Mouse (Mus musculus): ENCODE data around the gene Snx18. TPM values are rescaled to one million over a fixed set of nuclear protein-coding genes. Genes with fewer than 3 reads are reported as not detected.
A peak's percentile ranks its signal among the peaks of the same experiment; 100 is the strongest.

The Snx18 gene
- total RNA-seq, 1 experiment from 2014 or later: 27.5 TPM

DNA sequence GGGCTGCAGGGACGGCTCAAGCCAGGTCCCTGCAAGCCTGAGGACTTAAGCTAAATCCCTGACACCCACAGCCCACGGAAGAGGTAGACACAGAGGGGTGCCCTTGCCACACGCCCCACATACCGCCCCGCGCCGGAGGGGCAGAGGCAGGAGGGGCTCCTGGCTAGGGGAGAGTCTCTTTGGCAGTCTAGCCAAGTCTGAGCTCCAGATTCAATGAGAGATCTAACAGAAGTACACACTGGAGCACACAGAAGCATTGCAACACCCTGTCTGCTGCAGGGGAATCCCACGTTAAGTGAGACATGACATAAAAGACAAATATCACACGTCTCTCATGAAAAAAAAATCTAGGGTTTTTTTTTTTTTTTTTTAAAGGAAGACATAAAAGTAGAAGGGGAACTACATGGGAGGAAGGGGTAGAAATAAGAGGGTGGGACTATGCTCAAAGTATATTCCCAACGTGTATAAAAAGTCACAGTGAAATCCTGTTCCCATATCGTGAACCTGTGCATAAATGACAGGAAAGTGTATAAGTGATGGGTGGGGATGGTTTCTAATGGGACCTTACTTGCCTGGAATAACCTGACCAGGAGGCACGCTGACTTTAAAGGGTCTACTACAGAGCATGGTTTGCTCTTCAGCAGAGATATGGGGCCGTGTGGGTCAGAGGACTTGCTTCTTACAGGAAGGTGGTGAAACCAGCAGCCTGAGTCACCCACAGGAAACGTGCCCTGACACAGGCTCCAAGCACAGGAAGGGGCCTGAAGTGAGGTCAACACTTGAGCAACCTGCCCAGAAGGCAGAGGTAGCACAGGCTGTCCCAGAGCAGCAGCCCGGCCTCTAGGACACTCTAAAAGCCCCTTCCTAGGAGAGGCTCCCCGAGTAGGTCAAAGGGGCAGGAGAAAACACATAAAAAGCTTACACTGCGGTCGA is 17.6 kb downstream of the Snx18 start:
- peak; percentile 71 for ATAC-seq (replicated peaks; ENCODE audit: low read depth, poor library complexity, severe bottlenecking)

DNA sequence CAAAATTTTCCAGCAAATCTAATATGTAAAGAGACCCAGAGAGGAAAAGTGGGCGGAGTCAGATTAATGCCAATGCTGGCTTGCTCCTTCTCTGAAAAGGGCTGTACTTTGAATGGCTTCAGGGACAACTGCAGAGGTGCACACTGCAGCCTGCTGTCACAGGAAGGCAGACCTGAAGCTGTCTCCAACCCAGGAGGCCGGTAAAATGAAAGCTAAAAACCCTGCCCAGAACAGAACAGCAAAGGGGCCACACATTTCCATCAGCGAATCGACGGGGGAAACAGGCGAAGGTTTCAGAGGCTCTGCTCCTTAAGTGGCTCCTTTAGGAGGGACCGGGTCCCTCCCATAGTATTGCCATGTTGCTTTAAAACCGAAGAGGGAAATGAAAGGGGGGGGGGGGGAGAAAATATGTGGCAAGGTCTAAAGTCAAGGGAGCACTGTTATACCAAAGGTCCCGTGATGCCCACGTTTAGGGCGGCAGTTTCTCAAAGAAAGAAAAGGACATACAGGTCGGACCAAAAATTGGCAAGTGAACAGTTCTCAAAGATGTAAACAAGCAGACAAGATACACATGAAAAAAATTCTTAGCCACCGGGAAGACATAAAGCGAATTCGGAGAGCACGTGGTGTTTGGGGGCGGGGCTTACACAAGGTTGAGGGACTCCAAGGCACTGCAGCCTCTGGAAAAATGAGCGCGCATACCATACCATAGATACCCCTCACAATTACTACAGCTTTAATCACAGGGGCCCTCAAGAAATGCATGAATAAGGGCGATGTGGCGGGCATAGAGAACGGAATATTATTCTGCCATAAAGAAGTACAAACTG is 18.4 kb downstream of the Snx18 start:
- ATAC-seq (replicated peaks; ENCODE audit: low read depth, poor library complexity, severe bottlenecking): no peak

GRCm38 (mm10) chr13:113597616-113598015 is 20.7 kb downstream of the Snx18 start:
- no peak for ATAC-seq (replicated peaks; ENCODE audit: low read depth, poor library complexity, severe bottlenecking)

GRCm38 (mm10) chr13:113596821-113597541 is 21.4 kb downstream of the Snx18 start:
- no peak for ATAC-seq (replicated peaks; ENCODE audit: low read depth, poor library complexity, severe bottlenecking)

DNA sequence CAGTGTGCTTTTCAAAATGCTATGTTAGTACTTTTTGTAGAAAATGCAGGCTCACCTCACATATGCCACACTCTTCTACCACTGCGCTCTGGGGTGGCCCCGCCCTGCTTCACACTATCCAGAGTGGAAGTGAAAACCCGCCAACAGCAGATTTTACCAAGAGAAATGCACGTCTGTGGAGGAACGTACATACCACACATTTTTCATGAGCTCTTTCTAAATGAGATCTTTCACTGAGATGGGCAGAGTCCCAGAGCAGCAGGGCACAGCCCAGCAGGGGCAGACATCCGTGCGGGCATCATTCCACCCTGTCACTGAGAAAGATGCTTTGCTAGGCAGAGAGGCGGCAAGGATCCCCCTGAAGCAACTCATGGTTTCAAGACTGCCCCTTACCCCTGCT is 22.4 kb downstream of the Snx18 start:
- ATAC-seq (replicated peaks; ENCODE audit: low read depth, poor library complexity, severe bottlenecking): peak; percentile 40

- ATAC-seq (replicated peaks; ENCODE audit: low read depth, poor library complexity, severe bottlenecking): no peak
Observed at GRCm38 (mm10) chr13:113595219-113595618, 23.1 kb downstream of the Snx18 start.

DNA sequence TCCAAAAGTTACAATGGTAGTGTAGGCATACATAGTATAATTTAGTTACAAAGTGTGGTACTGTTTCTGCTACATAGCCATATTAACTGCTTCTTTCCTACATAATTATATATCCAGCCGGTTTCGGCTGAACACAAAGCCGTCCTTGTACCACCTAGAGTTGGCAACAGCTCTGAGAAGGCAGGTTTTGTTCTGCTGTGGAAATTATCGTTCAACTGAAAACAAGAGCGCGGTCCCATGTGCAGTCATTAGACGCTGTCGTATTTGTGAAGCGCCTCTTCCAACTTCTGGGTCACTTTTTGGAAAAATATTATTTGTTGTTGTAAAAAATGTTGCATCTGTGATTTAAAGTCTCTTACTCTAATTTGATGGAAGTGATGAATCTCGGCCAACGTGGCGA is 24.0 kb downstream of the Snx18 start:
- no peak for ATAC-seq (replicated peaks; ENCODE audit: low read depth, poor library complexity, severe bottlenecking)

GRCm38 (mm10) chr13:113593711-113594110 is 24.7 kb downstream of the Snx18 start:
- no peak for ATAC-seq (replicated peaks; ENCODE audit: low read depth, poor library complexity, severe bottlenecking)

GRCm38 (mm10) chr13:113592703-113593200 is 25.6 kb downstream of the Snx18 start:
- no peak for ATAC-seq (replicated peaks; ENCODE audit: low read depth, poor library complexity, severe bottlenecking)

GRCm38 (mm10) chr13:113591336-113591735 is 27.0 kb downstream of the Snx18 start:
- no peak for ATAC-seq (replicated peaks; ENCODE audit: low read depth, poor library complexity, severe bottlenecking)

DNA sequence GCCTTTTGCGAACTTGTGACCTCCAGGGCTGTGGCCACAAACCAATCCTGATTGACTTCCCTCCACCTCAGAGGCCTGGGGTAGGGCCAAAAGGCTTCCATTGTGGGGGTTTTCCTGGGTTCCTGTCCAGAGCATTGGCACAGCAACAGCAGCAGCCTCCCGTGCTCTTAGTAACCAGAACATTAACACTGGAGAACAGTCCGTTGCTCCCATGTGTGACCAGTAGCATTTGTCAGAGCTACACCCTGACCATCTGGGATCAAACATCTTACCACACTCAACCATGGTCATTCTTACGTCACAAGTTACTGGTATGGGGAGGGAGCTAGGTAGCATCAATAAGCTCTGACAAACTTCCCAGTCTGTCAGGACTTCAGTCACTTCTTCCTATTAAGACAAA is 28.1 kb downstream of the Snx18 start:
- ATAC-seq (replicated peaks; ENCODE audit: low read depth, poor library complexity, severe bottlenecking): 0 out of 2 replicates have a peak, but pooled peaks have one; percentile 20

- peak; percentile 78 for ATAC-seq (replicated peaks; ENCODE audit: low read depth, poor library complexity, severe bottlenecking)
Observed at GRCm38 (mm10) chr13:113589499-113589898, 28.9 kb downstream of the Snx18 start.

DNA sequence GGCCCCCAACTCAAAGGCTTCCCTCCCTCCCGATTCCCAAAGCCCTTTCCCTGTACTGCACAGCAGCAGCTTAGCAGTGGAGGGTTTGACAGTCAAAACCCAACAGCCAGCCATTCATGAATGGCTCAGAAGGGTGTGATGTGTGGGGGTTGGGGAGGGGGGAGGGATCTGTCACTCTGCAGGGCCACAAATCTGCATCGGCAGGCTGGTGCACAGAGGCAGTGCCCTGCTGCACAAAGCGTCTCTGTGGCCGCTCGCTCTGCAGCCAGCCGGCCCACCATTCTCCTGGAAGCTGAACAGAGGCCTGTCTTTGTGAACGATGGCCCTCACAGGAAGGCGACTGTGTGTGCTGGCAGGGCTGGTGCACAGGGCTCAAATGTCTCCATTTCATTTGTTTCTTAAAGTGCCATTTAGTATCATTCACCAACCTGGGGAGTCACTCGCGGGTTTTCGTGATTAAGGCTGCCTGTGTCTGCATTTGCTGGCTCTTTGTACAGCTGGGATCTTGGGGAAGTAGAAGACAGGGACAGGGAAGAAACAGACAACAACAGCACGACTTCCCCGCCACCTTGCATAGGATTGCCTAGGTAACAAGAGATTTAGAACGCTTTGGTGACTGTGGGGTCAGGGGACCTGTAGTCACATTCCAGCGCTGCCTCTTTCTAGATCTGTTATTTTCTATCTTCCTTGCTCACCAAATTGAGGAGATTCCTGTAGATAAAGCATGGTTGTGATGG is 31.0 kb downstream of the Snx18 start:
- no peak for ATAC-seq (replicated peaks; ENCODE audit: low read depth, poor library complexity, severe bottlenecking)

DNA sequence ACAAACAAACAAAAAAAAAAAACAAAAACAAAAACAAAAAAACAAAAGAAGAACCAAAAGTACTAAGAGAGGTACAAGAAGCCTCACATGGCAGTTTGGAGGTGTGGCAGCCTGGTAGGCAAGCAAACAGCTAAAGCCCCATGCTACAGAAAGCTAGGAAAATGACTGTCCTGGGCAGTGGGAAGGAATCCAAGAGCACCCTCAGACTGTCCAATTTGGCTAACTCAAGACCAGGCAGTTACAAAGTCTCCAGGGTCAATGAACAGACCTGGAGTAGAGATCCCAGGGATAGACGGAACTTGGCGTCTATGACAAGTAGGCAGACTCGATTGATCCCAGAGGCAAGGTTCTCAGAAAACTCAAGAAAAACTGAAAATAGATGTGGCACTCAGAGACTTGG is 32.8 kb downstream of the Snx18 start:
- no peak for ATAC-seq (replicated peaks; ENCODE audit: low read depth, poor library complexity, severe bottlenecking)

DNA sequence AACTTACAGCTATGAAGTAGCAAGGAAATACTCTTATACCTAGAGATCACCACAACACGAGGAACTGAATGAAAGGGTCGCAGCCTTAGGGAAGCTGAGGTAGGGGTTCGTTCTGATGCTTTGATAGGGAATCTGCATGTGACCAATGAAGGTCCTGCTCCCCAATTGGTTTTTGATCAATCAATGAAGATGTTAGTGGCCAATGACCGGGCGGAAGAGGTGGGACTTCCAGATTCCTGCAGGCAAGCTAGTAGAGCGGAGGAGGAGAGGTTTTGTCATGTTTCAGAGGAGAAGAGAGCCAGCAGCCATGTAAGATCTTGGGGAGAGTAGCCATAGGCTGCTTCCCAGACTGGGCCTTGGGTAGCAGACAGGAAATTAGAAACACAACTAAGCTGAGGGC is 33.9 kb downstream of the Snx18 start:
- no peak for ATAC-seq (replicated peaks; ENCODE audit: low read depth, poor library complexity, severe bottlenecking)

DNA sequence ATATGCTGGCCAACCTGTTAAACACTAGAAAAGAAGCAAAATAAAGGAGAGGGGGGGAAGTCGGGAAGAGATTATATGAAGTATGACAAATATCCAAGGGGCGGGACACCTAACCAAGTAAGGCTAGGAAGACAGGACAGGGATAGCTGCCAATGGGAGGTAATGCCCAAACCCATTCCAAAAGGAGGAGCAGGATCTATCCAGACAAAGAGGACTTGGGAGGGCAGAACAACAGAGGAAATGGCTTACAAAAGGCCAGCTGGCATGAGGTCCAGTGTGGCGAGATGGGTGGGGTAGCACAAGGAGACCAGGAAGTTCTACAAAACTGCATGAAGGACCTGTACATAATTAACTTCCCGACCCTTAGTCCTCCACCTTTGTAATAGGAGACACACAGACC is 34.8 kb downstream of the Snx18 start:
- no peak for ATAC-seq (replicated peaks; ENCODE audit: low read depth, poor library complexity, severe bottlenecking)

GRCm38 (mm10) chr13:113582024-113582423 is 36.3 kb downstream of the Snx18 start:
- ATAC-seq (replicated peaks; ENCODE audit: low read depth, poor library complexity, severe bottlenecking): no peak

- ATAC-seq (replicated peaks; ENCODE audit: low read depth, poor library complexity, severe bottlenecking): no peak
Observed at GRCm38 (mm10) chr13:113581436-113581835, 36.9 kb downstream of the Snx18 start.

DNA sequence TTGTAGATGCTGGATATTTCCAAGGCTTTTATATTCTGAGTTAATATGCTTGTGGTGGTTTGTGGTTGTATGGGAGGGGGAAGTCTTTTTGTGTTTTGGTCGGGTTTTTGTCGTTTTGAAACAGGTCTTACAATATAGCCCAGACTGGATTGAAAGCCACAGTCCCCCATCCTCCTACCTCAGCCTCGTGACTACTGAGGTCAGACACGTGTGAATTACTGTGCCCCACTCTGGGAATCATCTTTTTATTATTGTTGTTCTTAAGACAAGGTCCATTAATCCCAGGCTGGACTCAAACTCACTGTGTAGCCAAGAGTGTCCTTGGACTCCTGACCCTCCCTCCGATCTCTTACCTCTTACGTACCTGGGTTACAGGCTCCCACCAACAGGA is 38.0 kb downstream of the Snx18 start:
- peak; percentile 84 for ATAC-seq (replicated peaks; ENCODE audit: low read depth, poor library complexity, severe bottlenecking)

Measured in common myeloid progenitor, adult 5-6 weeks (primary cell).